Mouse (Mus musculus) embryonic facial prominence, embryonic 11.5 days (tissue): Measurements from ENCODE around the gene Slamf7. TPM values are rescaled to one million over a fixed set of nuclear protein-coding genes. Genes with fewer than 3 reads are reported as not detected.
"Not testable (repeated sequence)": the region's sequence is repeated elsewhere in the genome, so short reads cannot be mapped to it uniquely, and the experiment has no call there.

Experiments used
- ATAC-seq: fragments of 200-750 bp; cut with Nextera tagmentation; replicated peaks from 2 replicates; pipeline ENCODE4 v1.8.0; 2017; ENCODE audit warnings: low read depth; ENCODE audit not compliant: insufficient number of reproducible peaks, low FRiP score, low TSS enrichment
- DNase-seq: peaks from one replicate; pipeline ENCODE4 v3.0.0-alpha.2; 2015; ENCODE audit warnings: low spot score
- H3K27ac ChIP-seq: fragments of 300-500 bp; sonication (generic); replicated peaks from 2 replicates; pipeline ENCODE4 v1.5.1; 2014; ENCODE audit warnings: mild to moderate bottlenecking, low read depth, low read length, control low read depth
- H3K27me3 ChIP-seq: fragments of 300-500 bp; sonication (generic); 2 replicates; pipeline ENCODE4 v1.6.1; 2014; ENCODE audit warnings: mild to moderate bottlenecking, low read length, moderate library complexity, mixed read lengths; ENCODE audit not compliant: control insufficient read depth, insufficient read depth
- H3K36me3 ChIP-seq: fragments of 300-500 bp; sonication (generic); replicated peaks from 2 replicates; pipeline ENCODE4 v1.6.1; 2014; ENCODE audit warnings: low read depth, mild to moderate bottlenecking, low read length, moderate library complexity, mixed read lengths; ENCODE audit not compliant: control insufficient read depth, insufficient read depth
- H3K4me1 ChIP-seq: fragments of 300-500 bp; sonication (generic); 2 replicates; pipeline ENCODE4 v1.6.1; 2014; ENCODE audit warnings: low read length, mixed read lengths; ENCODE audit not compliant: control insufficient read depth, insufficient read depth
- H3K4me2 ChIP-seq: fragments of 300-500 bp; sonication (generic); 2 replicates; pipeline ENCODE4 v1.6.1; 2014; ENCODE audit warnings: low read depth, mild to moderate bottlenecking, control low read depth, low read length, moderate library complexity
- H3K4me3 ChIP-seq: fragments of 300-500 bp; sonication (generic); 2 replicates; pipeline ENCODE4 v1.5.1; 2014; ENCODE audit warnings: low read depth, low read length, control low read depth
- H3K9ac ChIP-seq: fragments of 300-500 bp; sonication (generic); replicated peaks from 2 replicates; pipeline ENCODE4 v1.6.1; 2014; ENCODE audit warnings: mild to moderate bottlenecking, control low read depth, low read length
- H3K9me3 ChIP-seq: fragments of 300-500 bp; sonication (generic); replicated peaks from 2 replicates; pipeline ENCODE4 v1.6.1; 2016; ENCODE audit warnings: mild to moderate bottlenecking, low read length, inconsistent platforms, mixed read lengths; ENCODE audit not compliant: control insufficient read depth
- WGBS: fragments of 180-500 bp; shearing (Covaris S2); extraction: QIAGEN DNeasy Blood & Tissue Kit; methylation state at CpG from one replicate; pipeline ENCODE4 v1.1.7; 2014; 5-methylcytosine and 5-hydroxymethylcytosine counted together
- polyA plus RNA-seq: library from polyadenylated mRNA; unstranded; fragments of >200 nt; fragmentation: Nextera tagmentation; extraction: Ambion mirVana; gene quantifications from 2 replicates; pipeline ENCODE4 v1.2.1, GENCODE M21; 2014

Slamf7 gene
- polyA plus RNA-seq, 1 experiment from 2014 or later, result not detected

- no peak overlapping the region for H3K4me2 ChIP-seq
- H3K9me3 ChIP-seq, result no peaks in the 10 kb centered on the region
- H3K4me1 ChIP-seq, result no peaks in the 10 kb centered on the region
- H3K27ac ChIP-seq, result no peak overlapping the region
- H3K4me3 ChIP-seq, result no peak overlapping the region
- H3K36me3 ChIP-seq, result no peaks in the 10 kb centered on the region
- no peaks in the 10 kb centered on the region for H3K27me3 ChIP-seq
- ATAC-seq, result no peak
- DNase-seq, result no peak
- H3K9ac ChIP-seq, result no peak overlapping the region
- 80% methylated on average over 1 of the region's 1 CpGs for WGBS
These were observed 21.6 kb upstream of the Slamf7 start for GRCm38 (mm10) chr1:171674467-171674866.

GRCm38 (mm10) chr1:171672854-171673475, 20.1 kb upstream of the Slamf7 start:
- H3K36me3 ChIP-seq, result no peaks in the 10 kb centered on the region
- H3K4me1 ChIP-seq, result no peaks in the 10 kb centered on the region
- H3K27ac ChIP-seq, result no peak overlapping the region
- H3K4me3 ChIP-seq, result no peak overlapping the region
- ATAC-seq (no peak), DNase-seq (no peak)
- no peaks in the 10 kb centered on the region for H3K27me3 ChIP-seq
- H3K4me2 ChIP-seq, result no peak overlapping the region
- H3K9ac ChIP-seq, result no peak overlapping the region
- no peaks in the 10 kb centered on the region for H3K9me3 ChIP-seq
- 75% methylated on average over 5 of the region's 5 CpGs for WGBS

GRCm38 (mm10) chr1:171672451-171672850, 19.6 kb upstream of the Slamf7 start:
- 77% methylated on average over 2 of the region's 2 CpGs for WGBS
- DNase-seq, H3K36me3 ChIP-seq, ATAC-seq, H3K27me3 ChIP-seq, H3K9ac ChIP-seq, H3K9me3 ChIP-seq, H3K4me1 ChIP-seq, H3K4me3 ChIP-seq, H3K4me2 ChIP-seq, H3K27ac ChIP-seq: not testable (repeated sequence)

- 79% methylated on average over 1 of the region's 1 CpGs for whole genome bisulfite sequencing
These were observed 14.3 kb upstream of the Slamf7 start for GRCm38 (mm10) chr1:171667160-171667559.

GRCm38 (mm10) chr1:171666350-171666749, 13.5 kb upstream of the Slamf7 start:
- WGBS, result 85% methylated on average over 6 of the region's 6 CpGs
- Histone ChIP-seq H3K4me3 (no peak overlapping the region), H3K9ac (no peak overlapping the region), H3K27me3 (no peaks in the 10 kb centered on the region), H3K4me1 (no peaks in the 10 kb centered on the region), H3K36me3 (no peaks in the 10 kb centered on the region), H3K27ac (no peak overlapping the region), H3K9me3 (no peaks in the 10 kb centered on the region), H3K4me2 (no peak overlapping the region)
- DNase-seq (no peak), ATAC-seq (no peak)

More at GRCm38 (mm10) chr1:171667160-171667559, 14.3 kb upstream of the Slamf7 start:
- no peak overlapping the region for H3K9ac ChIP-seq
- H3K27ac ChIP-seq, result no peak overlapping the region
- H3K27me3 ChIP-seq, result no peaks in the 10 kb centered on the region
- H3K4me3 ChIP-seq, result no peak overlapping the region
- no peak overlapping the region for H3K4me2 ChIP-seq
- no peaks in the 10 kb centered on the region for H3K9me3 ChIP-seq
- H3K4me1 ChIP-seq, result no peaks in the 10 kb centered on the region
- ATAC-seq (no peak), DNase-seq (no peak)
- H3K36me3 ChIP-seq, result no peaks in the 10 kb centered on the region

- Histone ChIP-seq H3K4me3 (no peak overlapping the region), H3K9ac (no peak overlapping the region), H3K27ac (no peak overlapping the region), H3K36me3 (no peaks in the 10 kb centered on the region), H3K4me2 (no peak overlapping the region), H3K27me3 (no peaks in the 10 kb centered on the region), H3K9me3 (no peaks in the 10 kb centered on the region), H3K4me1 (no peaks in the 10 kb centered on the region)
- 86% methylated on average over 2 of the region's 2 CpGs for WGBS
- ATAC-seq (no peak), DNase-seq (no peak)
These were observed 10.9 kb upstream of the Slamf7 start for GRCm38 (mm10) chr1:171663757-171664156.

GRCm38 (mm10) chr1:171661482-171661881, 8.6 kb upstream of the Slamf7 start:
- no peak overlapping the region for H3K4me3 ChIP-seq
- WGBS, result 78% methylated on average over 2 of the region's 2 CpGs

GRCm38 (mm10) chr1:171660423-171660822, 7.6 kb upstream of the Slamf7 start:
- Histone ChIP-seq H3K27ac (no peak overlapping the region), H3K4me1 (no peaks in the 10 kb centered on the region), H3K27me3 (no peaks in the 10 kb centered on the region), H3K4me2 (no peak overlapping the region), H3K36me3 (no peaks in the 10 kb centered on the region), H3K9me3 (no peaks in the 10 kb centered on the region), H3K4me3 (no peak overlapping the region), H3K9ac (no peak overlapping the region)
- ATAC-seq (no peak), DNase-seq (no peak)
- WGBS, result 84% methylated on average over 1 of the region's 1 CpGs

More at GRCm38 (mm10) chr1:171661482-171661881, 8.6 kb upstream of the Slamf7 start:
- Histone ChIP-seq H3K27ac (no peak overlapping the region), H3K4me1 (no peaks in the 10 kb centered on the region), H3K27me3 (no peaks in the 10 kb centered on the region), H3K4me2 (no peak overlapping the region), H3K9me3 (no peaks in the 10 kb centered on the region), H3K9ac (no peak overlapping the region), H3K36me3 (no peaks in the 10 kb centered on the region)
- no peak for ATAC-seq
- no peak for DNase-seq
